Mouse (Mus musculus): ENCODE measurements around the gene Rpl19.

DNA sequence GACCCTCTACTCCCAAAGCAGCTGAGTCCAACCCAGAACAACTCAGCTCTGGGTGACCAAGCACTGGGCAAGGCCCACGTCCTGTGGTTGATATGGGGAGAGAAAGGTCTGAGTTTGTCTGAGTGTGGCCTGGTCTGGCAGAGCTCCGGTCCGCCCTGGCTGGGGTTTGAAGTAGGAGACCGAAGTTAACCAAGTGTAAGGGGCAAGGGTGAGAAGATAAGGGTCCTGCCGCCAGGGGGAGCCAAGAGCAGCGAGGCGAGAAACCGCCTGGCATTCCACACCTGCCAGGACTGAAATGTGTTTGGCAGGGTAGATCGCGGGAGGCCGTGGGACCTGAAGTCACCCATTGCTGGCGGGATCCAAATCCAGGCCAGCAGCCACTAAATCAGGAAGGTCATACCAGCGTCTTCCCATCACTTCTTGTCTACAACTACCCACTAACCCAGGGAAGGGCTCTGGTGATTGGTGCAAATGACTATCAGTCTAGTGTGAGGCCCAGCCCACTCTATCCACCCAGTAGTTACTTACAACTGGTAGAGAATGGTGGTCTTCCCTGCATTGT is 31.9 kb upstream of the Rpl19 start:
- TF ChIP-seq POLR2A (IDR thresholded peaks at IDR 0.05; ENCODE audit: borderline replicate concordance, extremely low read depth, insufficient read depth, insufficient read length, poor library complexity, severe bottlenecking) (no peak), CTCF (IDR thresholded peaks at IDR 0.05; ENCODE audit: borderline replicate concordance, extremely low read depth, insufficient read depth, insufficient read length) (peak; percentile 72)

All from brain, embryonic 14.5 days (tissue).